Comparison of ENCODE assay signal across 9 mouse cellular contexts in the genomic region with DNA sequence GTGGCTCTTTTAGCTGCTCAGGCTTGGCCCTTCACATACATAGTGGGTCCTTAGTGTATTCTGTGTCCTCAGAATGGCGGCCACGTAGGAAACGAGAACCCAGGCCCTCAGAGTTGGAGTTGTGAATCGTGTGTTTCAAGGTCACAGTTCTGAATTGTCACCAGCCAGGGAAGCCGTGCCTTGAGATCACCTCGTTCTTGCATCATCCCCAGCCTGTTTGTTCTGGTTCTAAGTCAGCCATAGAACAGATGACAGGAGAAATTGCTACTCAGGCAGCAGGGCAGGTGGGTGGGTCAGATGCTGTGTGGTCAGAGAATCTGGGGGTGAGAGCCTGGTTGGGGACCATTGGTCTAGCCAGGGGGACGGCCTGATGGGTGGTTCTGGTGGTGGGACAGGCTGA.
DNase-seq lines count a peak whose midpoint lies in the region; ATAC-seq and TF ChIP-seq lines count a peak whose summit lies in the region.
"Had no signal": no experiment of that assay in that cellular context is flagged by ENCODE, and none has a peak within 500 bp of the region (broad histone marks: within the 10 kb centered on the region; RNA-seq: fewer than 3 reads in every experiment).

No protein-coding gene starts in this region.

- peak overlapping the region; percentile 73 for H3K27ac ChIP-seq in heart, embryonic 11.5 days (ENCODE audit: low read depth, low read length)
- H3K27ac ChIP-seq in midbrain, embryonic 11.5 days (ENCODE audit: low read depth, low read length), result peak overlapping the region; percentile 57
- no peak overlapping the region for H3K27ac ChIP-seq in midbrain, postnatal 0 days (ENCODE audit: low read depth, low read length)
- peak overlapping the region; percentile 57 for H3K27ac ChIP-seq in forebrain, postnatal 0 days (ENCODE audit: low read depth, low read length)

- WGBS in heart, embryonic 11.5 days (ENCODE audit: insufficient replicate concordance), result 73% methylated on average over 7 of the region's 7 CpGs
- WGBS in midbrain, embryonic 11.5 days, result 88% methylated on average over 7 of the region's 7 CpGs
- 81% methylated on average over 7 of the region's 7 CpGs for WGBS in midbrain, postnatal 0 days
- WGBS in forebrain, postnatal 0 days, result 78% methylated on average over 7 of the region's 7 CpGs

- ATAC-seq in heart, embryonic 11.5 days (replicated peaks; ENCODE audit: insufficient number of reproducible peaks, low FRiP score, low TSS enrichment), result no peak
- ATAC-seq in midbrain, embryonic 11.5 days (ENCODE audit: low FRiP score), result no peak
- ATAC-seq in midbrain, postnatal 0 days (ENCODE audit: low FRiP score), result no peak
- ATAC-seq in forebrain, postnatal 0 days, result no peak

- H3K4me1 ChIP-seq in heart, embryonic 11.5 days (ENCODE audit: control insufficient read depth, insufficient read depth, low read length), result peaks cover 77% of the 10 kb centered on the region
- H3K4me1 ChIP-seq in midbrain, embryonic 11.5 days (ENCODE audit: control insufficient read depth, insufficient read depth, low read length), result peaks cover 72% of the 10 kb centered on the region
- H3K4me1 ChIP-seq in midbrain, postnatal 0 days (ENCODE audit: insufficient read depth, low read length), result peaks cover 48% of the 10 kb centered on the region
- H3K4me1 ChIP-seq in forebrain, postnatal 0 days (ENCODE audit: insufficient read depth), result peaks cover 49% of the 10 kb centered on the region

- DNase-seq in heart, postnatal 25 days (ENCODE audit: low spot score), result no peak
- DNase-seq in midbrain, embryonic 11.5 days (ENCODE audit: low spot score, missing footprints), result no peak
- DNase-seq in midbrain, postnatal 0 days (ENCODE audit: low spot score), result no peak
- no peak for DNase-seq in forebrain, postnatal 0 days
- no peak for DNase-seq in kidney, postnatal 14 days
- DNase-seq in cerebellum, adult 18-20 months, result no peak
- DNase-seq: right cerebral cortex, postnatal 25 days had no signal

- H3K4me2 ChIP-seq in heart, embryonic 11.5 days, result peak overlapping the region; percentile 39
- H3K4me2 ChIP-seq in midbrain, embryonic 11.5 days, result no peak overlapping the region
- H3K4me2 ChIP-seq in midbrain, postnatal 0 days (ENCODE audit: low read depth, low read length, poor library complexity, severe bottlenecking), result no peak overlapping the region
- no peak overlapping the region for H3K4me2 ChIP-seq in forebrain, postnatal 0 days (ENCODE audit: low read depth)
- H3K4me2 ChIP-seq in myocyte (ENCODE audit: low read depth), result peak overlapping the region; percentile 18

- no peaks in the 10 kb centered on the region for H3K27me3 ChIP-seq in heart, embryonic 11.5 days (ENCODE audit: control insufficient read depth, insufficient read depth, low read length)
- H3K27me3 ChIP-seq in midbrain, embryonic 11.5 days (ENCODE audit: control insufficient read depth, insufficient read depth, low read length), result no peaks in the 10 kb centered on the region
- H3K27me3 ChIP-seq in midbrain, postnatal 0 days (ENCODE audit: insufficient read depth, low read length), result no peaks in the 10 kb centered on the region
- no peaks in the 10 kb centered on the region for H3K27me3 ChIP-seq in forebrain, postnatal 0 days (ENCODE audit: insufficient read depth, low read length)
- H3K27me3 ChIP-seq in myocyte (ENCODE audit: control insufficient read depth, insufficient read depth, insufficient read length), result no peaks in the 10 kb centered on the region

- no peak for TF ChIP-seq POLR2A in myocyte (IDR thresholded peaks at IDR 0.05; ENCODE audit: insufficient read length, low read depth)

- intact Hi-C loops in heart, postnatal 25 days (cut with DNase I), result no loop called here

- H3ac ChIP-seq in myocyte (ENCODE audit: control insufficient read depth, insufficient read length), result no peak overlapping the region

- H3K9ac ChIP-seq in heart, embryonic 11.5 days (ENCODE audit: low read depth, low read length), result 0 out of 2 replicates have a peak overlapping the region, but pooled peaks have one; percentile 62
- no peak overlapping the region; the same call in 1 of the 2 replicates for H3K9ac ChIP-seq in midbrain, embryonic 11.5 days (ENCODE audit: low read length)
- no peak overlapping the region for H3K9ac ChIP-seq in midbrain, postnatal 0 days (replicated peaks; ENCODE audit: low read length, poor library complexity, severe bottlenecking)
- no peak overlapping the region for H3K9ac ChIP-seq in forebrain, postnatal 0 days

- H3K4me3 ChIP-seq in heart, embryonic 11.5 days (ENCODE audit: low read depth, low read length), result no peak overlapping the region
- H3K4me3 ChIP-seq in midbrain, embryonic 11.5 days (ENCODE audit: low read depth, low read length), result no peak overlapping the region
- no peak overlapping the region for H3K4me3 ChIP-seq in midbrain, postnatal 0 days (ENCODE audit: low read depth, low read length)
- no peak overlapping the region for H3K4me3 ChIP-seq in forebrain, postnatal 0 days (ENCODE audit: low read depth, low read length)
- no peak overlapping the region for H3K4me3 ChIP-seq in myocyte

- no peaks in the 10 kb centered on the region for H3K36me3 ChIP-seq in heart, embryonic 11.5 days (ENCODE audit: control insufficient read depth, insufficient read depth, low read length)
- H3K36me3 ChIP-seq in midbrain, embryonic 11.5 days (ENCODE audit: control insufficient read depth, insufficient read depth, low read length), result no peaks in the 10 kb centered on the region
- H3K36me3 ChIP-seq in midbrain, postnatal 0 days (ENCODE audit: insufficient read depth, low read length), result no peaks in the 10 kb centered on the region
- H3K36me3 ChIP-seq in forebrain, postnatal 0 days (ENCODE audit: insufficient read depth), result no peaks in the 10 kb centered on the region
- H3K36me3 ChIP-seq in myocyte (ENCODE audit: control insufficient read depth, insufficient read depth), result no peaks in the 10 kb centered on the region

- peaks cover 27% of the 10 kb centered on the region for H3K79me2 ChIP-seq in myocyte (ENCODE audit: control insufficient read depth, insufficient read depth)

- H3K9me3 ChIP-seq in heart, embryonic 11.5 days (replicated peaks; ENCODE audit: control insufficient read depth, low read length), result no peaks in the 10 kb centered on the region
- H3K9me3 ChIP-seq in midbrain, embryonic 11.5 days (ENCODE audit: control insufficient read depth, low read length), result no peaks in the 10 kb centered on the region
- no peaks in the 10 kb centered on the region for H3K9me3 ChIP-seq in midbrain, postnatal 0 days (ENCODE audit: low read length)
- H3K9me3 ChIP-seq in forebrain, postnatal 0 days (ENCODE audit: low read length), result no peaks in the 10 kb centered on the region

- TF ChIP-seq CTCF in midbrain, postnatal 0 days (IDR thresholded peaks at IDR 0.05), result no peak
- TF ChIP-seq CTCF in forebrain, postnatal 0 days (IDR thresholded peaks at IDR 0.05; ENCODE audit: low read depth), result no peak

TF ChIP-seq in myocyte, 11 proteins besides CTCF, POLR2A, EP300 and RAD21:
- TF ChIP-seq MYOG (IDR thresholded peaks at IDR 0.05; ENCODE audit: control insufficient read depth in 1 of 3, insufficient read depth in 1 of 3, insufficient read length in 2 of 3, low read depth in 2 of 3) (peak in 1 of 3 experiments; percentile 42), MYOD1 (IDR thresholded peaks at IDR 0.05; ENCODE audit: control insufficient read depth in 1 of 3, insufficient read length in 2 of 3, low read depth in 2 of 3) (no peak)

Comparison
In these comparisons a context has a peak if more than half of its experiments do, and no peak if none do; other contexts are left out.
1. H3K4me2 ChIP-seq: peak in heart, embryonic 11.5 days (single experiment) and myocyte (single experiment); none in midbrain, embryonic 11.5 days (single experiment), midbrain, postnatal 0 days (single experiment) and forebrain, postnatal 0 days (single experiment).